Mouse (Mus musculus) G1E (cell line): ENCODE data around the gene Angpt4. TPM values are rescaled to one million over a fixed set of nuclear protein-coding genes. Genes with fewer than 3 reads are reported as not detected.

Experiments
- ATAC-seq: 2 replicates; pipeline ENCODE4 v1.8.0; 2016; ENCODE audit warnings: mild to moderate bottlenecking; ENCODE audit not compliant: insufficient number of reproducible peaks, poor library complexity, low FRiP score, severe bottlenecking; ENCODE audit errors: extremely low read depth
- DNase-seq: peaks from one replicate; pipeline ENCODE4 v3.0.0; 2012; ENCODE audit warnings: low spot score
- H3K27me3 ChIP-seq: 2 replicates; pipeline ENCODE4 v1.6.1; 2012; ENCODE audit warnings: mild to moderate bottlenecking, low read length, inconsistent platforms; ENCODE audit not compliant: insufficient read depth
- H3K36me3 ChIP-seq: replicated peaks from 2 replicates; pipeline ENCODE3; 2012; ENCODE audit warnings: mild to moderate bottlenecking, inconsistent platforms
- H3K4me1 ChIP-seq: 2 replicates; pipeline ENCODE4 v1.6.1; 2012; ENCODE audit warnings: low read depth, low read length, inconsistent platforms, mixed read lengths; ENCODE audit not compliant: insufficient read depth
- H3K4me3 ChIP-seq: 2 replicates; pipeline ENCODE4 v1.5.1; 2012; ENCODE audit warnings: low read depth, mild to moderate bottlenecking, inconsistent platforms, low read length, moderate library complexity, mixed read lengths
- H3K9me3 ChIP-seq: replicated peaks from 2 replicates; pipeline ENCODE4 v1.6.1; 2012; ENCODE audit warnings: inconsistent platforms
- CTCF ChIP-seq: IDR thresholded peaks from 2 replicates; pipeline ENCODE4 v1.5.1; 2012; ENCODE audit warnings: low read depth, low read length, inconsistent platforms, mixed read lengths
- GATA1 ChIP-seq: IDR thresholded peaks from 2 replicates; pipeline ENCODE4 v1.6.1; 2012; ENCODE audit warnings: borderline replicate concordance, low read length, inconsistent platforms, mixed read lengths
- GATA2 ChIP-seq: IDR thresholded peaks from 2 replicates; pipeline ENCODE4 v1.6.1; 2012; ENCODE audit warnings: low read depth, low read length, inconsistent platforms, borderline replicate concordance
- POLR2AphosphoS5 ChIP-seq: IDR thresholded peaks from 2 replicates; pipeline ENCODE4 v1.6.1; 2012; ENCODE audit warnings: low read depth, low read length, inconsistent platforms; ENCODE audit not compliant: insufficient replicate concordance
- TAL1 ChIP-seq: conservative IDR thresholded peaks from 2 replicates; pipeline ENCODE4 v1.6.1; 2012; ENCODE audit warnings: low read depth, low read length, inconsistent platforms, mixed read lengths
- polyA plus RNA-seq: library from polyadenylated mRNA; stranded (reverse); fragments of >175 nt; gene quantifications from 2 replicates; pipeline ENCODE4 v1.2.3, GENCODE M21; 2012
- total RNA-seq, 2 experiments: library from RNA; stranded (forward) in 1 of 2; stranded (reverse) in 1 of 2; fragments of 200-1000 nt in 1 of 2; fragments of >200 nt in 1 of 2; fragmentation: Nextera tagmentation in 1 of 2; gene quantifications; 2 replicates each; pipeline ENCODE4 v1.2.3; 2014 to 2017

Gene Angpt4
- total and polyA plus RNA-seq, 3 experiments = not detected

DNA sequence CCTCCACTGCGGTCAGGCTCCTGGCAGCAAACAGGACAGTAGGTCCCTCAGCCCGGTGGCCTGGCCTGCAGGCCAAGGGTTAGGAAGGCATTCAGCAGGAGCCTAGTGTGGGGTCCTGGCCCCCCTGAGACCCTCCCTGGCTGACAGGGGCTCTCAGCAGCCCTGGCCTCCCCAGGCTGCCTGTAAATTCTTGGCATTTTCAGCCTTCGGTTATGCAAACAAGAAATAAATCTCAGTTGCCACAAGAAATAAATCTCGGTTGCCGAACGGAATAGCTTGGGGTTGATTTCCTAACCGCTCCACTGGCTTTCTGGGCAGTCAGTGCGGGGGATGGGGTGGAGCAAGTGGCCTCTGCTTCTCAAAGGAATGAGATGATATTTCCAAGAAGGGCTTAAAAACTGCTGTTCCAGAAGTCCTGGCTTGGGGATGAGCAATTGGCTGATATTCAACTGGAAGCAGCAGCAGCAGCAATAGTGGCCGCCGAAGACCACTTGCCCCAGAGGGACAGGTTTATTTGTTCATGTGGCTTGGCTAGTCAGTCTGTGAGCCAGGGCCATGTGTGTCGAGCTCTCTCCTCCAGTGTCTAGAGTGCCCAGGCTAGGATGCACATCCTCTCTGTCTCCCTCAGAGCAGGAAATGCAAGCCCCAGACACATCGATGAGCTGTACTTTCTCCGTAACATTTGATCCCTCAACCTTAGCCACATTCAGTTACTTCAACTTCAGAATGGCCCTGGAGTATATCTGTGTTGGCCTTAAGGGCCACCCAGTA is 5.2 kb downstream of the Angpt4 start:
- H3K36me3 ChIP-seq = no peaks in the 10 kb centered on the region
- H3K4me3 ChIP-seq = no peak overlapping the region
- DNase-seq (no peak), ATAC-seq (no peak)
- TF ChIP-seq GATA2 = no peak
- TF ChIP-seq POLR2AphosphoS5 = no peak
- TF ChIP-seq TAL1 = no peak
- no peak for TF ChIP-seq CTCF
- no peak for TF ChIP-seq GATA1
- H3K9me3 ChIP-seq = no peaks in the 10 kb centered on the region
- no peaks in the 10 kb centered on the region for H3K4me1 ChIP-seq
- H3K27me3 ChIP-seq = no peaks in the 10 kb centered on the region; the same call in 1 of the 2 replicates

DNA sequence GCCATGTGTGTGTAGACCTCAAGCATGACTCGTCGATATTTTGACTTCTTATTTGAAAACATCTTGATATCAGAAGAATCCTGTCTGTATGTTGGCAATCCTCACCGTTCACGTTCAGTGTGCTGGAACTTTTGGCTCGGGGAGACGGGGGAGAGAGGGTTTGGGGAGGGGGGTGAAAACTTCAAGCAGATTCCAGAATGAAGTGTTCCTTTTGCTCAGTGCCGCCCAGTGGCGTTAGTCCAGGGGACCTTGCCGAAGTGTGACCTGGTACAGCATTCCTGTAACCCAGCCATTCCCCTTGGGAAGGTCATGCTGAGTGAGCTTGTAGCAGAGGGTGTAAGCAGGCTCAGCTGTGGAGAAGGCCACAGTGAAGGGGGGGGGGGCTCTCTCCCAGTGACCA is 8.1 kb downstream of the Angpt4 start:
- H3K4me3 ChIP-seq = no peak overlapping the region
- no peaks in the 10 kb centered on the region for H3K9me3 ChIP-seq
- no peaks in the 10 kb centered on the region for H3K4me1 ChIP-seq
- no peak for DNase-seq
- H3K36me3 ChIP-seq = no peaks in the 10 kb centered on the region
- TF ChIP-seq POLR2AphosphoS5 = no peak
- TF ChIP-seq CTCF = no peak
- no peak for TF ChIP-seq GATA1
- TF ChIP-seq GATA2 = no peak
- no peak for TF ChIP-seq TAL1
- ATAC-seq = no peak
- H3K27me3 ChIP-seq = no peaks in the 10 kb centered on the region; the same call in none of the 2 replicates

DNA sequence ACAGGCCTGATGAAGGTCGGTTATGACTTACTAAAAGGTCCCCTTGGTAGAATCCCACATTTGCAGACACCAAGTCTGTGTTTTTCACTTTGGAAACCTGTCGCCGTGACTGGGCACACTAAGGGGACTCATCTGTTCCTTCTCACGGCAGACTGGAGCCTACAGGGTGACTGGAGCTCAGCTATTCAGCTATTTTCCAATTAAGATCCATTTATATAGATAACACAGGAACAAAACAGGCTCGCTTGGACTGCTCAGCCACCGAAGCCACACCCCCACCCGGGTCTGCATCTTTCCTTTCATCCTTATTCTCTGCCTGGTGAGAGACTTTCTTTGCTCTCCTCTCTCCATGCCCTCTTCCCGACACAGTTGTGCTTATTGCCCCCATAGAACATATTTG is 10.1 kb downstream of the Angpt4 start:
- no peak for DNase-seq
- H3K4me1 ChIP-seq = no peaks in the 10 kb centered on the region
- no peak for TF ChIP-seq POLR2AphosphoS5
- TF ChIP-seq TAL1 = no peak
- TF ChIP-seq GATA1 = no peak
- ATAC-seq = no peak
- H3K9me3 ChIP-seq = no peaks in the 10 kb centered on the region
- no peaks in the 10 kb centered on the region; the same call in 1 of the 2 replicates for H3K27me3 ChIP-seq
- no peaks in the 10 kb centered on the region for H3K36me3 ChIP-seq
- H3K4me3 ChIP-seq = no peak overlapping the region

DNA sequence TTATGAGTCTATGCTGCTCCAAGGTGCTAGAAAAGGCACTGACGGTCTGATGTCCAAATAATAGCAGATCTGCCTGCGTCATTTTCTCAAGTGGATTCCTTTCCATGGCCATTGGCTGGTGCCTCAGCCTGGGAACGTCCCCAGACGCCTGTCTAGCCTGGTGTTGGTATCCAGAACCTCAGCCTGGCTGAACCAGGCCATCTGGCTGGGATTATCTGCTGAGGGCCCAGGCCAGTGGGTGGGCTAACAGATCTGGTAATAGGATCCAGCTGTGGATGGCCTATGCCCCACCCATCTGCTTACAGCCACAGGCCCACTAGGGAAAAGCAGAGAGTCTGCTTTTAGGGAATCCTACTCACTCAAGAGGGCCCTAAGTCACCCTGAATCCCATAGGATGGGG is 10.6 kb downstream of the Angpt4 start:
- Histone ChIP-seq H3K36me3 (no peaks in the 10 kb centered on the region), H3K4me1 (no peaks in the 10 kb centered on the region), H3K9me3 (no peaks in the 10 kb centered on the region), H3K4me3 (no peak overlapping the region), H3K27me3 (no peaks in the 10 kb centered on the region; the same call in 1 of the 2 replicates)
- TF ChIP-seq GATA1 = no peak
- TF ChIP-seq CTCF = no peak
- no peak for TF ChIP-seq GATA2
- TF ChIP-seq TAL1 = no peak
- TF ChIP-seq POLR2AphosphoS5 = no peak
- DNase-seq (no peak), ATAC-seq (no peak)

DNA sequence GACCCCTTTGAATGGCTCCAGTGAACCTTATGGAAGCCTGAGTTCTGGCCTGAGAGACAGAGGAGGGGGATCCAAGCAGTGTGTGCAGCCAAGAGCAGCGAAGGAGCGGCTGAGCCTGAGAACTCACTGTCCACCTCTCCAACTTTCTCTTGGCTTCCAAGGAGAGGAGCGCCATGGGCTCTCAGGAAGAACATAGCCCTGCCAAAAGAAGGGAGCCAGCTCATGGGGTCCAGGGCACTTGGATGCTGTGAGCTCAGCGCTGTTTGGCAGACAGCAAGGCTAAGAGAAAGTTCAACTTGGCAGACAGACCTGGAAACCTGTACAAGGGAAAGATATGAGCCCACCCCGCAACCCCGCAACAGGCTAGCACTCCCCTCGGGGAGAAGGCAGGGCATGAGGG is 13.3 kb downstream of the Angpt4 start:
- Histone ChIP-seq H3K4me1 (no peaks in the 10 kb centered on the region), H3K27me3 (peaks cover 5% of the 10 kb centered on the region)

DNA sequence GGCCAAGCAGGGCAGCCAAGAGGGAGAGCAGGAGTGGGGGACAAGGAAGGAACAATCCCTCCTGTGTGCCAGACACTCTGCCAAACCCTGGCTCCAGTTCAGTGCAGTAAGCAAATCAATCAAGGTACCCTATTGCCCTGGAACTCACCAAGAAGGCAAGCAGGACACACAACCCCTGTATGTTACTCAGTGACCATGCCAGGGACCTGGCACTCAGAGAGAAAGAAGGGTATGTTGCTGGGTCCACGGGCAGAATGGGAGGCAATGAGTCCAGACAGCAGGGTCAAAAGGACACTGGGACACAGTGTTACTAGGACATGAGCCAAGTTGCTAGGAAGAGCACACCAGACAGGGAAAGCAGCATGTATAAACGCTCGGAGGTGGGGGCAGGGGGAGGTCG is 14.7 kb downstream of the Angpt4 start:
- H3K4me3 ChIP-seq = no peak overlapping the region
- H3K27me3 ChIP-seq = peaks cover 8% of the 10 kb centered on the region
- TF ChIP-seq POLR2AphosphoS5 = no peak
- no peak for TF ChIP-seq CTCF
- TF ChIP-seq GATA2 = no peak
- TF ChIP-seq TAL1 = no peak
- TF ChIP-seq GATA1 = no peak
- H3K4me1 ChIP-seq = no peaks in the 10 kb centered on the region
- DNase-seq = no peak
- H3K9me3 ChIP-seq = no peaks in the 10 kb centered on the region
- ATAC-seq = no peak
- H3K36me3 ChIP-seq = no peaks in the 10 kb centered on the region

More for the DNA sequence above, 13.3 kb downstream of the Angpt4 start:
- no peak for ATAC-seq
- Histone ChIP-seq H3K4me3 (no peak overlapping the region), H3K9me3 (no peaks in the 10 kb centered on the region), H3K36me3 (no peaks in the 10 kb centered on the region)
- TF ChIP-seq GATA1 = no peak
- no peak for TF ChIP-seq POLR2AphosphoS5
- no peak for TF ChIP-seq CTCF
- no peak for TF ChIP-seq TAL1
- TF ChIP-seq GATA2 = no peak
- DNase-seq = no peak
